Mouse (Mus musculus): ENCODE measurements around the gene Acsl6.
"Not testable (repeated sequence)": the region's sequence is repeated elsewhere in the genome, so short reads cannot be mapped to it uniquely, and the experiment has no call there.

Acsl6 gene

DNA sequence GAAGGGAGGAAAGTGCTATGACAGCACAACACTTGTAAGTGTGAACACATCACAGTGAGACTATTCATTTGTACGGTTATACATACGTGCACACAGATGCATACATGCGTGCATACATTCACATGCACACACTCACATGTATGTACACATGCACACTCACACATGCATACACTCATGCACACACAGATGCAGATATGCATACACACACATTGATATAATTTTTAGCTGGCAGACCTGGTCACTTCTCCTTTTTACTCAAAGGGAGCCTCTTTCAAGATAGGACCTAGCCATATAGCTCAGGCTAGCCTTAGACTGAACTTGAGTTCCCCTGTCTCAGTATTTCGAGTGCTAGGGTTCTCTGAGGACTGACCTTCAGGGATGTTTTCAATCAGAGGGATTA lies 87.7 kb downstream of the Acsl6 start:
- DNase-seq (ENCODE audit: low spot score in 2 of 2) = no peak

DNA sequence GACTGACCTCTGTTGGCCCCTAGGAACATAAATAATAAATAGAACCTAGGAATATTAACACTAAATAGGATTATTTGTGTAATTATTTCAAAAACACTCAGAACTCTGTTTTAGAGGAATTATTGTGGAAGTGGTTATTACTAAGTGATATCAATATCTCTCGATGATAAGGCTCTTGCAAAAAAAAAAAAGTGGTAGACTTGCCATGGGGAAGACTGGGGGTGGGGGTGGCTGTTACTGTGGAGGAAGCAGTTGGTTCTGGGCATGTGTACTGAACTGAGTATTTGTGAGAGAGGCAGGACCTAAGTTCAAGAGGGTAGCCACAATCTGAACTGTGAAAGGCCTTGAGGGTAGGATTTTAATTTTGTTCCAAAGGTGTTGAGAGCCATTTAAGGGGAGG lies 93.1 kb downstream of the Acsl6 start:
- no peak for DNase-seq (ENCODE audit: low spot score in 2 of 2)

DNA sequence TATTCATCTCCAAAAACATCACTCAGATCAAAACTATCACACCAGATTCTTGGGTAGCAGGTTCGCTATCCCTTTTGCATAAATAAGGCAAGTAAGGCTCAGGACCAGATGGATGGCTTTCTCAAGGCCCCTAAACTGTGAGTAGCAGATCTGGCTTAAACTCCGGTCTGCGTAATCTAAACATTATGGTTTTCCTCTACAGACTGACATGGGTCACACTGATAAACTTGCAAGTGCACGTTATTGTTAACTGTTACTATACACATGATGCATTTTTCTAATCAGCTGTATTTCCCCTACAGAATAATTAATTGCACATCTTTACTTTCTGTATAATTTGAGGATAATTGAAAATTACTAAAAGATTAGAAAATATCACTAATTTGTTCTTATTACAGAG lies 94.5 kb downstream of the Acsl6 start:
- no peak for DNase-seq (ENCODE audit: low spot score in 2 of 2)

DNA sequence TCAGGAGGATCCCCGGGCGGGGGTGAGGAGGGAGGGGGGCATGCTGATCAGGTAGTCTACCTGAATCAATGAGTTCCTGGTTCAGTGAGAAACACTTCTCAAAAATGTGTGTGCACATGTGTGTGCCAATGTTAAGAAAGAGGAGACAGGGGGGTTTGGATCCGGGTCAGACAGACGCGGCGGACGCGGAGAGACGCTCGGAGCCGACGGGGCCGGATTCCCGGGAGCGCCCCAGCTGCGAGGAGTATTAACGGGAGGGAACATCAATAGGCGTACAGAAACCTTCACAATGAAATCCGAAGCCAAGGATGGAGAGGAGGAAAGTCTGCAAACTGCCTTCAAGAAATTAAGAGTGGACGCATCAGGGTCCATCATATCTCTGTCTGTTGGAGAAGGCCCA lies 97.2 kb downstream of the Acsl6 start:
- not testable (repeated sequence) for DNase-seq (ENCODE audit: low spot score in 2 of 2)

DNA sequence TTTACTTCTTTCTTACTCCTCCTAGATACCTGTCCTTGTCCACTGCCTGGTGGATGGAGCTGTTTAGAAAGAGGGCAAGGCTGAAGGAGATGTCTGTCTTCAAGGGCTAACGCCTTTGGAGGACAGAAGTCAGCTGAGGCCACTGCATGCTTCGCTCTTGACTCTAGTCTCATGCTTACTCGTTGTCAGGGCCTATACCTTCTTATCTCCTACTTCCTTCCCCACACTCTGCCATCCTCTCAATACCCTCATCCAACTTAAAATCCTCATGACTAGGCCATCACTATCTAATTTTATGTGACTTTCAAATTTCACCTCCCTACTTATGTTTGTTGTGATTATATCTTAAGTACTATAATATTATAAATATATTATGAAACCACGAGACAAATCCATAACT lies 101.3 kb downstream of the Acsl6 start:
- DNase-seq (ENCODE audit: low spot score in 2 of 2) = no peak

DNA sequence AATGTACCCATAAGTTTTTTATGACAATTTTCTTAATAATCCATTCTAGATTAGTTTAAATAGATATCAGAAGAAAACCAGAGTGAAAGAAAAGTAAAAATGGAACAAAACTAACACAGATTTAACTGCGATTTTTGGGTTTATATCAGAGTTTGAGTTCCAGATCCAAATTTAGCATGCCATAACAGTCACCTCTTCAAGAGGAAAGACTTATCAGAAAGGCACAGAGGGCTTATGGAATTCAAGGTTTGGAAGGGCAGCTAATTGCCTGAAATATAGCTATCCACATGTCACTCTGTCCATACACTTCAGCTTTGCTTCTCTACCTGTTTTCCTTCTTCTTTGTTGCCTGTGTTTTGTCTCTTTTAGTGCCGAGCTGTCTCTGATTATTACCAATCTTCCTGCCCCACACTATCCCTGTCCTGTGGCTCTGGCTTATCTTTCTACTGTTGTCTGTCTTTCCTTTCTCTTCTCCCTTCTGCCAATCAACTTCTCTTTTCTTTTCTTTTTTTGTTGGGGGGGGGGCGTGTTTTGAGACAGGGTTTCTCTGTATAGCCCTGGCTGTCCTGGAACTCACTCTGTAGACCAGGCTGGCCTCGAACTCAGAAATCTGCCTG lies 103.4 kb downstream of the Acsl6 start:
- DNase-seq (ENCODE audit: low spot score in 2 of 2) = no peak

DNA sequence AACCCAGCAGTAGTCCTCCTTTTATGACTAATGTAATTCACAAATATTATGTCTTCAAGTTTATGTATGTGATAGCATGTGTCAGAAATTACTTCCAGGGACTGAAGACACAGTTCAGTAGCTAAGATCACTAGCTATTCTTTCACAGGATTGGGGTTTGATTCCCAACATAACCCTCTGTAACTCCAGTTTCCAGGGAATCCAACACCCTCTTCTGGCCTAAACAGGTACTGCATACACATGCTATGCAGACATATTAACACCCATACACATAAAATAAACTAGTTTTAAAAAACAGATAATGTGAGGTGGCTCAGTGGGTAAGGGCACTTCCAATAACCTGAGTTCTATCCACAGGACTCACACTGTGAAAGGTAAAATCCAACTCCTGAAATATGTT lies 107.0 kb downstream of the Acsl6 start:
- DNase-seq (ENCODE audit: low spot score in 2 of 2) = no peak

DNA sequence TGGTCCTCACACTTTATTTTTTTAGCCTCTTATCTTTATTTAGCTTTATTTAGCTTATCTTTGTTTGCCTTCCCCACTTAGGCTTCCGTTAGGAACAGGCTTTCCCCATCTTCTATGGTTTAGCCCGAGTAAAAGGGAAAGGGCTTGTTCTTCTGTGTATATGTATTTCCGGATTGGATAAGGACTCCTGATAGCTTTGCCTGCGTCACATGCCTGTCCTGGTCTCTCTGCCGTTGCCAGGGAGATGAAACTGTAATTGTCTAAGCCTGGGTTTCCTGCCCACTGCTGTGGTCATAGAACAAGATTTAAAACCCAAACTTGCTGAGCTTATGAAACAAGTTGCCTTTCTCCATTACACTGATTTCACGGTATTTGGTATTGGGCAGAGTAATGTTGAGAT lies 109.4 kb downstream of the Acsl6 start:
- no peak for DNase-seq (ENCODE audit: low spot score in 2 of 2)
